Mouse (Mus musculus) MEL (cell line): ENCODE results near the gene Rpl39. TPM values are rescaled to one million over a fixed set of nuclear protein-coding genes. Genes with fewer than 3 reads are reported as not detected.

Experiments
- DNase-seq: peaks from one replicate; pipeline ENCODE4 v3.0.0; 2011; ENCODE audit warnings: low read depth, low spot score
- H3K27ac ChIP-seq: 2 replicates; pipeline ENCODE4 v1.5.1; 2012; ENCODE audit warnings: low read depth, mild to moderate bottlenecking, control low read depth, low read length, moderate library complexity; ENCODE audit not compliant: control insufficient read depth
- H3K27me3 ChIP-seq, 2 experiments: fragments of 150-350 bp in 1 of 2; sonication (generic) in 1 of 2; 2 replicates each; pipeline ENCODE4 v1.6.1; 2012; ENCODE audit warnings: low read length in 2 of 2, mild to moderate bottlenecking in 2 of 2, improper control_type of control experiment in 1 of 2, moderate library complexity in 1 of 2; ENCODE audit not compliant: insufficient read depth in 2 of 2, control insufficient read depth in 1 of 2
- H3K36me3 ChIP-seq, 2 experiments: 2 replicates each; pipeline ENCODE4 v1.6.1; 2012 to 2014; ENCODE audit warnings: low read length in 2 of 2, improper control_type of control experiment in 1 of 2, inconsistent platforms in 1 of 2, mild to moderate bottlenecking in 1 of 2; ENCODE audit not compliant: insufficient read depth in 2 of 2, control insufficient read depth in 1 of 2
- H3K4me1 ChIP-seq, 2 experiments: fragments of 150-350 bp in 1 of 2; sonication (generic) in 1 of 2; 2 replicates each; pipeline ENCODE4 v1.6.1; 2012; ENCODE audit warnings: low read length in 2 of 2, improper control_type of control experiment in 1 of 2, mild to moderate bottlenecking in 1 of 2; ENCODE audit not compliant: insufficient read depth in 2 of 2, control insufficient read depth in 1 of 2
- H3K4me3 ChIP-seq, 2 experiments: fragments of 150-350 bp in 1 of 2; sonication (generic) in 1 of 2; 2 replicates each; pipeline ENCODE4 v1.5.1; 2012; ENCODE audit warnings: low read depth in 2 of 2, low read length in 2 of 2, mild to moderate bottlenecking in 2 of 2, moderate library complexity in 2 of 2, control low read depth in 1 of 2, improper control_type of control experiment in 1 of 2; ENCODE audit not compliant: control insufficient read depth in 1 of 2, insufficient read depth in 1 of 2
- H3K79me2 ChIP-seq: 2 replicates; pipeline ENCODE4 v1.6.1; 2012; ENCODE audit warnings: mild to moderate bottlenecking, low read length, moderate library complexity; ENCODE audit not compliant: control insufficient read depth, poor library complexity, insufficient read depth
- H3K9ac ChIP-seq: 2 replicates; pipeline ENCODE4 v1.6.1; 2012; ENCODE audit warnings: low read depth, mild to moderate bottlenecking, control low read depth, low read length, moderate library complexity; ENCODE audit not compliant: control insufficient read depth, poor library complexity, severe bottlenecking
- H3K9me3 ChIP-seq: fragments of 150-350 bp; sonication (generic); replicated peaks from 2 replicates; pipeline ENCODE4 v1.6.1; 2012; ENCODE audit warnings: mild to moderate bottlenecking, low read length, improper control_type of control experiment, moderate library complexity; ENCODE audit not compliant: insufficient read depth
- BHLHE40 ChIP-seq: IDR thresholded peaks from 2 replicates; pipeline ENCODE4 v1.6.1; 2012; ENCODE audit warnings: low read depth, mild to moderate bottlenecking, inconsistent platforms, low read length, improper control_type of control experiment, borderline replicate concordance
- CHD2 ChIP-seq: IDR thresholded peaks from 2 replicates; pipeline ENCODE4 v1.6.1; 2011; ENCODE audit warnings: low read length, improper control_type of control experiment
- CTCF ChIP-seq, 3 experiments: IDR thresholded peaks in 2 of 3; conservative IDR thresholded peaks in 1 of 3; 2 replicates each; pipeline ENCODE4 v1.5.1; 2011 to 2012; ENCODE audit warnings: low read length in 3 of 3, low read depth in 2 of 3, mild to moderate bottlenecking in 2 of 3, improper control_type of control experiment in 1 of 3, inconsistent platforms in 1 of 3, mixed read lengths in 1 of 3, moderate library complexity in 1 of 3; ENCODE audit not compliant: control insufficient read depth in 1 of 3, insufficient read depth in 1 of 3, poor library complexity in 1 of 3, severe bottlenecking in 1 of 3
- E2F4 ChIP-seq: IDR thresholded peaks from 2 replicates; pipeline ENCODE4 v1.6.1; 2011; ENCODE audit warnings: low read depth, low read length, improper control_type of control experiment, borderline replicate concordance
- ELF1 ChIP-seq: IDR thresholded peaks from 2 replicates; pipeline ENCODE4 v1.6.1; 2014; ENCODE audit warnings: low read depth, mild to moderate bottlenecking, inconsistent platforms, low read length, improper control_type of control experiment, moderate library complexity
- ETS1 ChIP-seq: IDR thresholded peaks from 2 replicates; pipeline ENCODE4 v1.6.1; 2012; ENCODE audit warnings: low read depth, mild to moderate bottlenecking, inconsistent platforms, low read length, improper control_type of control experiment, moderate library complexity
- GATA1 ChIP-seq: IDR thresholded peaks from 2 replicates; pipeline ENCODE4 v1.6.1; 2011; ENCODE audit warnings: low read depth, low read length, improper control_type of control experiment
- HCFC1 ChIP-seq: IDR thresholded peaks from 2 replicates; pipeline ENCODE4 v1.6.1; 2012; ENCODE audit warnings: low read depth, mild to moderate bottlenecking, inconsistent platforms, low read length, improper control_type of control experiment, moderate library complexity
- MAFK ChIP-seq: IDR thresholded peaks from 2 replicates; pipeline ENCODE4 v1.6.1; 2011; ENCODE audit warnings: low read depth, mild to moderate bottlenecking, low read length, improper control_type of control experiment, borderline replicate concordance
- MAX ChIP-seq: IDR thresholded peaks from 2 replicates; pipeline ENCODE4 v1.6.1; 2011; ENCODE audit warnings: low read length, improper control_type of control experiment
- MAZ ChIP-seq: IDR thresholded peaks from 2 replicates; pipeline ENCODE4 v1.6.1; 2012; ENCODE audit warnings: low read depth, mild to moderate bottlenecking, inconsistent platforms, low read length, improper control_type of control experiment
- MEF2A ChIP-seq: IDR thresholded peaks from 2 replicates; pipeline ENCODE4 v1.6.1; 2014; ENCODE audit warnings: low read depth, mild to moderate bottlenecking, inconsistent platforms, low read length, improper control_type of control experiment; ENCODE audit not compliant: poor library complexity, insufficient replicate concordance, severe bottlenecking; ENCODE audit errors: extremely low read depth
- MXI1 ChIP-seq: IDR thresholded peaks from 2 replicates; pipeline ENCODE4 v1.6.1; 2011; ENCODE audit warnings: mild to moderate bottlenecking, low read depth, low read length, improper control_type of control experiment
- MYB ChIP-seq: IDR thresholded peaks from 2 replicates; pipeline ENCODE4 v1.6.1; 2011; ENCODE audit warnings: mild to moderate bottlenecking, low read depth, low read length, improper control_type of control experiment
- MYC ChIP-seq: IDR thresholded peaks from 2 replicates; pipeline ENCODE4 v1.6.1; 2011; ENCODE audit warnings: low read depth, mild to moderate bottlenecking, low read length, improper control_type of control experiment, moderate library complexity
- NELFE ChIP-seq: IDR thresholded peaks from 2 replicates; pipeline ENCODE4 v1.6.1; 2011; ENCODE audit warnings: low read depth, low read length, improper control_type of control experiment
- RAD21 ChIP-seq: IDR thresholded peaks from 2 replicates; pipeline ENCODE4 v1.6.1; 2011; ENCODE audit warnings: mild to moderate bottlenecking, low read depth, low read length, improper control_type of control experiment
- RCOR1 ChIP-seq: IDR thresholded peaks from 2 replicates; pipeline ENCODE4 v1.6.1; 2012; ENCODE audit warnings: low read depth, mild to moderate bottlenecking, inconsistent platforms, low read length, improper control_type of control experiment
- SIN3A ChIP-seq: IDR thresholded peaks from 2 replicates; pipeline ENCODE4 v1.6.1; 2012; ENCODE audit warnings: low read length, improper control_type of control experiment, inconsistent platforms
- TBP ChIP-seq: IDR thresholded peaks from 2 replicates; pipeline ENCODE4 v1.8.0; 2011; ENCODE audit warnings: low read depth, low read length, improper control_type of control experiment
- TCF12 ChIP-seq: IDR thresholded peaks from 2 replicates; pipeline ENCODE4 v1.6.1; 2014; ENCODE audit warnings: low read depth, mild to moderate bottlenecking, inconsistent platforms, low read length, improper control_type of control experiment, moderate library complexity
- UBTF ChIP-seq: IDR thresholded peaks from 2 replicates; pipeline ENCODE4 v1.6.1; 2012; ENCODE audit warnings: low read depth, mild to moderate bottlenecking, inconsistent platforms, low read length, improper control_type of control experiment, moderate library complexity, borderline replicate concordance; ENCODE audit not compliant: insufficient read depth
- USF1 ChIP-seq: IDR thresholded peaks from 2 replicates; pipeline ENCODE4 v1.6.1; 2014; ENCODE audit warnings: low read depth, mild to moderate bottlenecking, inconsistent platforms, low read length, improper control_type of control experiment, moderate library complexity
- ZC3H11A ChIP-seq: IDR thresholded peaks from 2 replicates; pipeline ENCODE4 v1.6.1; 2012; ENCODE audit warnings: low read depth, mild to moderate bottlenecking, inconsistent platforms, low read length, improper control_type of control experiment
- ZMIZ1 ChIP-seq: IDR thresholded peaks from 2 replicates; pipeline ENCODE4 v1.6.1; 2012; ENCODE audit warnings: low read depth, mild to moderate bottlenecking, inconsistent platforms, low read length, improper control_type of control experiment, moderate library complexity
- ZNF384 ChIP-seq: IDR thresholded peaks from 2 replicates; pipeline ENCODE4 v1.6.1; 2012; ENCODE audit warnings: low read depth, mild to moderate bottlenecking, inconsistent platforms, low read length, improper control_type of control experiment
- polyA plus RNA-seq, 2 experiments: library from polyadenylated mRNA; stranded (reverse) in 1 of 2; unstranded in 1 of 2; fragments of >175 nt in 1 of 2; fragments of >200 nt in 1 of 2; gene quantifications; 2 replicates each; pipeline versions ENCODE4 v1.2.1 to v1.2.4; 2012; ENCODE audit warnings: low replicate concordance in 2 of 2, low read depth in 1 of 2; ENCODE audit not compliant: insufficient read length in 2 of 2, insufficient read depth in 1 of 2, missing spikeins in 1 of 2
- total RNA-seq: library from RNA; depleted of rRNA; stranded (reverse); fragments of 300-350 nt; gene quantifications from 2 replicates; pipeline ENCODE4 v1.2.3, GENCODE M21; 2012

The Rpl39 gene
- total and polyA plus RNA-seq, 3 experiments = 1,063 to 1,279 TPM; not detected in 1

DNA sequence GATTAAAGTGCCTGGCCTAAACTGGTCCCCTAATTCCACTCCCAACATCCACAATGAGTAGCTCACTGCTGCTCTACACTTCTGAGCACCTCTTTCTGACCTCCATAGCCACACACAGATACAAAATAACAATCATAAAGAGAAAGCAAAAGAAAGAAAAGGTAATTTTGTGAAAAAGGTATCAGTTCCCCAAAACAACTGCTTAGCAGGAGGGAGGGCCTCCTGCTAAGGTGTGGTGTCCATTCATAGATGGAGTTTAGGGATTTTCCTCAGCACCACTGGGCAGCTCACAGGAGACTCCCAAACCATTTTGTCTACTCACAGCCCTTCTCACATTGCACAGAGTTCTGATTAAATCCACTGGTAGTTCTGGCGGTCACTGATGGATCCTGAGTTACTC, 3.6 kb upstream of the Rpl39 start:
- no peaks in the 10 kb centered on the region for H3K9me3 ChIP-seq

DNA sequence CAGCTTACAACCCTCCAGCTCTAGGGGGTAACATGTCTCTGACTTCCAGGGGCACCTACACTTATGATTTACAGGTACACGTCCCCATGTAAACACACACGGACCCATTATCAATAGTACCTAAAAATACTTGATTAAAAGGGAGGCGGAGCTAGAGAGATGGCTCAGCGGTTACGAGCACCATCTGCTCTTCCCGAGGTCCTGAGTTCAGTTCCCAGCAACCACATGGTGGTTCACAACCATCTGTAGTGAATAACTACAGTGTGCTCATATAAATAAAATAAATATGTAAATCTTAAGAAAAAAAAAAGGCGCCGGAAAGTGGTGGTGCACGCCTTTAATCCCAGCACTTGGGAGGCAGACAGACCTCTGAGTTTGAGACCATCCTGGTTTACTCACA, 463 bp upstream of the Rpl39 start:
- peak overlapping the region; percentile 95 for H3K27ac ChIP-seq
- H3K27me3 ChIP-seq = no peaks in the 10 kb centered on the region
- DNase-seq = no peak
- H3K4me1 ChIP-seq = peaks cover 3 to 5% of the 10 kb centered on the region in 2 experiments; a peak in 2 of 4 replicates
- peak overlapping the region; percentile 77 to 79 for H3K4me3 ChIP-seq
- TF ChIP-seq RCOR1 (no peak), MYC (0 out of 2 replicates have a peak, but pooled peaks have one; percentile 53), MAX (peak; percentile 69), ETS1 (peak; percentile 37; the same call in 1 of the 2 replicates), CTCF (IDR thresholded peaks at IDR 0.05 in 2 of 3, conservative IDR thresholded peaks at IDR 0.05 in 1 of 3; ENCODE audit: control insufficient read depth in 1 of 3, insufficient read depth in 1 of 3, low read depth in 2 of 3, low read length in 3 of 3, poor library complexity in 1 of 3, severe bottlenecking in 1 of 3) (no peak), ZNF384 (peak; percentile 67), SIN3A (0 out of 2 replicates have a peak, but pooled peaks have one; percentile 34), MEF2A (0 out of 2 replicates have a peak, but pooled peaks have one; percentile 19), ZMIZ1 (no peak), ELF1 (0 out of 2 replicates have a peak, but pooled peaks have one; percentile 7), RAD21 (no peak), MAFK (no peak), E2F4 (no peak), BHLHE40 (no peak), USF1 (no peak), ZC3H11A (no peak), HCFC1 (no peak; the same call in 1 of the 2 replicates), TCF12 (0 out of 2 replicates have a peak, but pooled peaks have one; percentile 7), MXI1 (peak; percentile 58), TBP (peak; percentile 67; the same call in 1 of the 2 replicates), NELFE (0 out of 2 replicates have a peak, but pooled peaks have one; percentile 42)
- no peaks in the 10 kb centered on the region for H3K9me3 ChIP-seq
- H3K36me3 ChIP-seq = peaks cover 6 to 11% of the 10 kb centered on the region in 2 experiments; a peak in 3 of 4 replicates
- peak overlapping the region; percentile 70 for H3K9ac ChIP-seq
- H3K79me2 ChIP-seq = peaks cover 24% of the 10 kb centered on the region

More for the DNA sequence above, 3.6 kb upstream of the Rpl39 start:
- TF ChIP-seq TBP (no peak), UBTF (no peak), CTCF (IDR thresholded peaks at IDR 0.05 in 2 of 3, conservative IDR thresholded peaks at IDR 0.05 in 1 of 3; ENCODE audit: control insufficient read depth in 1 of 3, insufficient read depth in 1 of 3, low read depth in 2 of 3, low read length in 3 of 3, poor library complexity in 1 of 3, severe bottlenecking in 1 of 3) (no peak), TCF12 (no peak), GATA1 (no peak), NELFE (no peak), BHLHE40 (no peak), CHD2 (no peak), E2F4 (no peak), HCFC1 (no peak), MAX (no peak), USF1 (no peak), RCOR1 (no peak), MYB (no peak), MAZ (no peak)
- TF ChIP-seq, all 39 proteins: peak for 0
- no peaks in the 10 kb centered on the region for H3K27me3 ChIP-seq
- peaks cover 3 to 5% of the 10 kb centered on the region in 2 experiments; a peak in 2 of 4 replicates for H3K4me1 ChIP-seq
- H3K9ac ChIP-seq = no peak overlapping the region
- no peak overlapping the region for H3K4me3 ChIP-seq
- no peak overlapping the region for H3K27ac ChIP-seq
- peaks cover 12% of the 10 kb centered on the region for H3K79me2 ChIP-seq
- DNase-seq = no peak
- H3K36me3 ChIP-seq = peaks cover 2 to 3% of the 10 kb centered on the region in 2 experiments; a peak in 2 of 4 replicates
